Mouse (Mus musculus): ENCODE measurements around the gene Hist1h3a. TPM values are rescaled to one million over a fixed set of nuclear protein-coding genes. Genes with fewer than 3 reads are reported as not detected.

Hist1h3a gene
- 3.8 TPM for polyA plus RNA-seq (2017; shearing (Covaris generic))

GRCm38 (mm10) chr13:23761871-23762821, at the start of gene Hist1h3a:
Gene Hist1h3a (minus strand): TSS chr13:23762386.

GRCm38 (mm10) chr13:23806422-23807052, 44.4 kb upstream of the Hist1h3a start, which contains the start of gene Slc17a2:
Gene Slc17a2 (plus strand): TSS chr13:23806993.

GRCm38 (mm10) chr13:23769613-23770012, 7.4 kb upstream of the Hist1h3a start, which contains the start of gene Trim38:
Gene Trim38 (plus strand): TSS chr13:23769913.

GRCm38 (mm10) chr13:23763586-23764323, 1.6 kb upstream of the Hist1h3a start, which contains the start of gene Hist1h1a:
Gene Hist1h1a (plus strand): TSS chr13:23763666.

GRCm38 (mm10) chr13:23760972-23761864, 968 bp downstream of the Hist1h3a start, which contains the start of gene Hist1h4a:
Gene Hist1h4a (minus strand): TSS chr13:23761230.

GRCm38 (mm10) chr13:23756790-23757189, 5.4 kb downstream of the Hist1h3a start, which contains the start of gene Hist1h4b:
Gene Hist1h4b (plus strand): TSS chr13:23757013.

GRCm38 (mm10) chr13:23752067-23752741, 10.0 kb downstream of the Hist1h3a start, which contains the start of gene Hist1h3b:
Gene Hist1h3b (plus strand): TSS chr13:23752267.

GRCm38 (mm10) chr13:23750839-23751477, 11.2 kb downstream of the Hist1h3a start, which contains the start of gene Hist1h2ab:
Gene Hist1h2ab (plus strand): TSS chr13:23751126.

GRCm38 (mm10) chr13:23746201-23747080, 15.7 kb downstream of the Hist1h3a start, which contains the start of gene Hist1h2bb:
Gene Hist1h2bb (plus strand): TSS chr13:23746734.

GRCm38 (mm10) chr13:23745381-23746161, 16.6 kb downstream of the Hist1h3a start, which contains the start of gene Hist1h3c:
Gene Hist1h3c (minus strand): TSS chr13:23745602.

GRCm38 (mm10) chr13:23738677-23739068, 23.5 kb downstream of the Hist1h3a start, which contains the start of gene Hist1h1c:
Gene Hist1h1c (plus strand): TSS chr13:23738808.

Other genes starting within 250 kb of the Hist1h3a start
- 4.7 TPM for gene Hist1h4h, start 231.3 kb downstream of the Hist1h3a start, polyA plus RNA-seq (2017; shearing (Covaris generic))
- gene Hist1h2af, start 228.5 kb downstream of the Hist1h3a start, polyA plus RNA-seq (2017; shearing (Covaris generic)) = not detected
- not detected for gene Hist1h3g, start 227.0 kb downstream of the Hist1h3a start, polyA plus RNA-seq (2017; shearing (Covaris generic))
- gene Hist1h2bh, start 219.0 kb downstream of the Hist1h3a start, polyA plus RNA-seq (2017; shearing (Covaris generic)) = 0.29 TPM
- 1.1 TPM for gene Hist1h3f, start 218.3 kb downstream of the Hist1h3a start, polyA plus RNA-seq (2017; shearing (Covaris generic))
- not detected for gene Hist1h4f, start 210.7 kb downstream of the Hist1h3a start, polyA plus RNA-seq (2017; shearing (Covaris generic))
- gene Hist1h1d, start 209.1 kb downstream of the Hist1h3a start, polyA plus RNA-seq (2017; shearing (Covaris generic)) = 0.21 TPM
- gene Hist1h3e, start 200.0 kb downstream of the Hist1h3a start, polyA plus RNA-seq (2017; shearing (Covaris generic)) = 2.8 TPM
- 1.7 TPM for gene Hist1h2ae, start 191.2 kb downstream of the Hist1h3a start, polyA plus RNA-seq (2017; shearing (Covaris generic))
- gene Hist1h2bg, start 191.0 kb downstream of the Hist1h3a start, polyA plus RNA-seq (2017; shearing (Covaris generic)) = 3.7 TPM
- not detected for gene Hist1h2bf, start 188.2 kb downstream of the Hist1h3a start, polyA plus RNA-seq (2017; shearing (Covaris generic))
- gene Hist1h2ad, start 188.0 kb downstream of the Hist1h3a start, polyA plus RNA-seq (2017; shearing (Covaris generic)) = 0.70 TPM
- gene Hist1h3d, start 186.6 kb downstream of the Hist1h3a start, polyA plus RNA-seq (2017; shearing (Covaris generic)) = not detected
- 14.8 TPM for gene Hist1h4d, start 180.8 kb downstream of the Hist1h3a start, polyA plus RNA-seq (2017; shearing (Covaris generic))
- 2.0 TPM for gene Hist1h2be, start 141.3 kb downstream of the Hist1h3a start, polyA plus RNA-seq (2017; shearing (Covaris generic))
- gene Hist1h1e, start 139.8 kb downstream of the Hist1h3a start, polyA plus RNA-seq (2017; shearing (Covaris generic)) = 4.4 TPM
- 0.29 TPM for gene Hist1h2ac, start 78.4 kb downstream of the Hist1h3a start, polyA plus RNA-seq (2017; shearing (Covaris generic))
- gene Hist1h2bc, start 78.2 kb downstream of the Hist1h3a start, polyA plus RNA-seq (2017; shearing (Covaris generic)) = 10.1 TPM
- not detected for gene Hist1h1t, start 66.6 kb downstream of the Hist1h3a start, polyA plus RNA-seq (2017; shearing (Covaris generic))
- 4.5 TPM for gene Hist1h4c, start 63.9 kb downstream of the Hist1h3a start, polyA plus RNA-seq (2017; shearing (Covaris generic))
- 0.79 TPM for gene Hfe, start 51.5 kb downstream of the Hist1h3a start, polyA plus RNA-seq (2017; shearing (Covaris generic))
- gene Hist1h1c, start 23.6 kb downstream of the Hist1h3a start, polyA plus RNA-seq (2017; shearing (Covaris generic)) = 34.3 TPM
- gene Hist1h3c, start 16.8 kb downstream of the Hist1h3a start, polyA plus RNA-seq (2017; shearing (Covaris generic)) = not detected
- not detected for gene Hist1h2bb, start 15.7 kb downstream of the Hist1h3a start, polyA plus RNA-seq (2017; shearing (Covaris generic))
- not detected for gene Hist1h2ab, start 11.3 kb downstream of the Hist1h3a start, polyA plus RNA-seq (2017; shearing (Covaris generic))
- gene Hist1h3b, start 10.1 kb downstream of the Hist1h3a start, polyA plus RNA-seq (2017; shearing (Covaris generic)) = not detected
- gene Hist1h4b, start 5.4 kb downstream of the Hist1h3a start, polyA plus RNA-seq (2017; shearing (Covaris generic)) = 6.6 TPM
- not detected for gene Hist1h4a, start 1.2 kb downstream of the Hist1h3a start, polyA plus RNA-seq (2017; shearing (Covaris generic))
- not detected for gene Hist1h1a, start 1.3 kb upstream of the Hist1h3a start, polyA plus RNA-seq (2017; shearing (Covaris generic))
- not detected for gene Trim38, start 7.5 kb upstream of the Hist1h3a start, polyA plus RNA-seq (2017; shearing (Covaris generic))
- not detected for gene Slc17a2, start 44.6 kb upstream of the Hist1h3a start, polyA plus RNA-seq (2017; shearing (Covaris generic))
- not detected for gene Slc17a3, start 77.0 kb upstream of the Hist1h3a start, polyA plus RNA-seq (2017; shearing (Covaris generic))
- gene Slc17a1, start 105.4 kb upstream of the Hist1h3a start, polyA plus RNA-seq (2017; shearing (Covaris generic)) = not detected
- gene Slc17a4, start 152.6 kb upstream of the Hist1h3a start, polyA plus RNA-seq (2017; shearing (Covaris generic)) = not detected
- gene Hist1h2ba, start 171.8 kb upstream of the Hist1h3a start, polyA plus RNA-seq (2017; shearing (Covaris generic)) = not detected
- not detected for gene Hist1h2aa, start 172.1 kb upstream of the Hist1h3a start, polyA plus RNA-seq (2017; shearing (Covaris generic))
- gene Scgn, start 228.8 kb upstream of the Hist1h3a start, polyA plus RNA-seq (2017; shearing (Covaris generic)) = not detected

All from effector memory CD4-positive, alpha-beta T cell, adult 5 months (primary cell).